Mouse (Mus musculus): ENCODE results near the gene Atrnl1. TPM values are rescaled to one million over a fixed set of nuclear protein-coding genes. Genes with fewer than 3 reads are reported as not detected.

Atrnl1 gene
- polyA plus RNA-seq, 1 experiment = 12.3 TPM

- no peak overlapping the region for H3K9ac ChIP-seq (ENCODE audit: low read depth, poor library complexity, severe bottlenecking)
- no peak overlapping the region for H3K27ac ChIP-seq (ENCODE audit: insufficient read depth, low read length)
- TF ChIP-seq POLR2A (IDR thresholded peaks at IDR 0.05; ENCODE audit: insufficient read depth, low read length) (no peak), EP300 (IDR thresholded peaks at IDR 0.05; ENCODE audit: insufficient read depth, low read depth, low read length) (no peak), CTCF (IDR thresholded peaks at IDR 0.05; ENCODE audit: low read depth, low read length) (no peak)
- H3K9me3 ChIP-seq (replicated peaks; ENCODE audit: control insufficient read depth, insufficient read depth, low read length, poor library complexity, severe bottlenecking) = no peaks in the 10 kb centered on the region
- H3K4me3 ChIP-seq (ENCODE audit: low read depth, low read length) = no peak overlapping the region
- no peaks in the 10 kb centered on the region for H3K4me1 ChIP-seq (ENCODE audit: control insufficient read depth, insufficient read depth, low read length)
- no peaks in the 10 kb centered on the region for H3K36me3 ChIP-seq (ENCODE audit: control insufficient read depth, insufficient read depth, low read length, poor library complexity, severe bottlenecking)
- no peaks in the 10 kb centered on the region for H3K27me3 ChIP-seq (ENCODE audit: control insufficient read depth, insufficient read depth, low read length, poor library complexity, severe bottlenecking)
Measured at GRCm38 (mm10) chr19:57995015-57995414, 384.2 kb downstream of the Atrnl1 start.

- Histone ChIP-seq H3K27ac (ENCODE audit: insufficient read depth, low read length) (no peak overlapping the region), H3K9ac (ENCODE audit: low read depth, poor library complexity, severe bottlenecking) (no peak overlapping the region), H3K4me1 (ENCODE audit: control insufficient read depth, insufficient read depth, low read length) (no peaks in the 10 kb centered on the region), H3K9me3 (replicated peaks; ENCODE audit: control insufficient read depth, insufficient read depth, low read length, poor library complexity, severe bottlenecking) (no peaks in the 10 kb centered on the region), H3K36me3 (ENCODE audit: control insufficient read depth, insufficient read depth, low read length, poor library complexity, severe bottlenecking) (no peaks in the 10 kb centered on the region), H3K4me3 (ENCODE audit: low read depth, low read length) (no peak overlapping the region), H3K27me3 (ENCODE audit: control insufficient read depth, insufficient read depth, low read length, poor library complexity, severe bottlenecking) (no peaks in the 10 kb centered on the region)
- peak; percentile 69 for TF ChIP-seq CTCF (IDR thresholded peaks at IDR 0.05; ENCODE audit: low read depth, low read length)
- TF ChIP-seq POLR2A (IDR thresholded peaks at IDR 0.05; ENCODE audit: insufficient read depth, low read length) = no peak
Measured at GRCm38 (mm10) chr19:57997961-57998360, 387.1 kb downstream of the Atrnl1 start.

GRCm38 (mm10) chr19:58011636-58012035, 400.8 kb downstream of the Atrnl1 start:
- Histone ChIP-seq H3K27ac (ENCODE audit: insufficient read depth, low read length) (no peak overlapping the region), H3K36me3 (ENCODE audit: control insufficient read depth, insufficient read depth, low read length, poor library complexity, severe bottlenecking) (no peaks in the 10 kb centered on the region), H3K27me3 (ENCODE audit: control insufficient read depth, insufficient read depth, low read length, poor library complexity, severe bottlenecking) (no peaks in the 10 kb centered on the region), H3K9ac (ENCODE audit: low read depth, poor library complexity, severe bottlenecking) (no peak overlapping the region), H3K4me1 (ENCODE audit: control insufficient read depth, insufficient read depth, low read length) (no peaks in the 10 kb centered on the region), H3K9me3 (replicated peaks; ENCODE audit: control insufficient read depth, insufficient read depth, low read length, poor library complexity, severe bottlenecking) (no peaks in the 10 kb centered on the region), H3K4me3 (ENCODE audit: low read depth, low read length) (no peak overlapping the region)
- TF ChIP-seq CTCF (IDR thresholded peaks at IDR 0.05; ENCODE audit: low read depth, low read length) (no peak), EP300 (IDR thresholded peaks at IDR 0.05; ENCODE audit: insufficient read depth, low read depth, low read length) (no peak), POLR2A (IDR thresholded peaks at IDR 0.05; ENCODE audit: insufficient read depth, low read length) (no peak)

GRCm38 (mm10) chr19:58015741-58016140, 404.9 kb downstream of the Atrnl1 start:
- no peak overlapping the region for H3K4me3 ChIP-seq (ENCODE audit: low read depth, low read length)
- TF ChIP-seq CTCF (IDR thresholded peaks at IDR 0.05; ENCODE audit: low read depth, low read length) = no peak
- H3K9me3 ChIP-seq (replicated peaks; ENCODE audit: control insufficient read depth, insufficient read depth, low read length, poor library complexity, severe bottlenecking) = no peaks in the 10 kb centered on the region
- H3K9ac ChIP-seq (ENCODE audit: low read depth, poor library complexity, severe bottlenecking) = no peak overlapping the region
- H3K27me3 ChIP-seq (ENCODE audit: control insufficient read depth, insufficient read depth, low read length, poor library complexity, severe bottlenecking) = no peaks in the 10 kb centered on the region
- H3K27ac ChIP-seq (ENCODE audit: insufficient read depth, low read length) = no peak overlapping the region
- no peaks in the 10 kb centered on the region for H3K4me1 ChIP-seq (ENCODE audit: control insufficient read depth, insufficient read depth, low read length)
- H3K36me3 ChIP-seq (ENCODE audit: control insufficient read depth, insufficient read depth, low read length, poor library complexity, severe bottlenecking) = no peaks in the 10 kb centered on the region

GRCm38 (mm10) chr19:58016561-58017453, 406.0 kb downstream of the Atrnl1 start:
- Histone ChIP-seq H3K4me1 (ENCODE audit: control insufficient read depth, insufficient read depth, low read length) (no peaks in the 10 kb centered on the region), H3K4me3 (ENCODE audit: low read depth, low read length) (no peak overlapping the region), H3K9me3 (replicated peaks; ENCODE audit: control insufficient read depth, insufficient read depth, low read length, poor library complexity, severe bottlenecking) (no peaks in the 10 kb centered on the region), H3K27me3 (ENCODE audit: control insufficient read depth, insufficient read depth, low read length, poor library complexity, severe bottlenecking) (no peaks in the 10 kb centered on the region), H3K36me3 (ENCODE audit: control insufficient read depth, insufficient read depth, low read length, poor library complexity, severe bottlenecking) (no peaks in the 10 kb centered on the region), H3K9ac (ENCODE audit: low read depth, poor library complexity, severe bottlenecking) (no peak overlapping the region), H3K27ac (ENCODE audit: insufficient read depth, low read length) (no peak overlapping the region)
- TF ChIP-seq CTCF (IDR thresholded peaks at IDR 0.05; ENCODE audit: low read depth, low read length) = no peak
- TF ChIP-seq POLR2A (IDR thresholded peaks at IDR 0.05; ENCODE audit: insufficient read depth, low read length) = no peak

GRCm38 (mm10) chr19:58017468-58017867, 406.6 kb downstream of the Atrnl1 start:
- TF ChIP-seq POLR2A (IDR thresholded peaks at IDR 0.05; ENCODE audit: insufficient read depth, low read length) = no peak
- no peaks in the 10 kb centered on the region for H3K36me3 ChIP-seq (ENCODE audit: control insufficient read depth, insufficient read depth, low read length, poor library complexity, severe bottlenecking)
- H3K27me3 ChIP-seq (ENCODE audit: control insufficient read depth, insufficient read depth, low read length, poor library complexity, severe bottlenecking) = no peaks in the 10 kb centered on the region
- H3K9me3 ChIP-seq (replicated peaks; ENCODE audit: control insufficient read depth, insufficient read depth, low read length, poor library complexity, severe bottlenecking) = no peaks in the 10 kb centered on the region
- H3K9ac ChIP-seq (ENCODE audit: low read depth, poor library complexity, severe bottlenecking) = no peak overlapping the region
- no peaks in the 10 kb centered on the region for H3K4me1 ChIP-seq (ENCODE audit: control insufficient read depth, insufficient read depth, low read length)
- no peak overlapping the region for H3K4me3 ChIP-seq (ENCODE audit: low read depth, low read length)
- no peak overlapping the region for H3K27ac ChIP-seq (ENCODE audit: insufficient read depth, low read length)
